Mouse (Mus musculus): ENCODE results near the gene Gm45261. TPM values are rescaled to one million over a fixed set of nuclear protein-coding genes. Genes with fewer than 3 reads are reported as not detected.

Gm45261 gene
- not detected in 2 replicates for polyA plus RNA-seq (2016; fragmentation: Nextera tagmentation; extraction: Ambion mirVana)

DNA sequence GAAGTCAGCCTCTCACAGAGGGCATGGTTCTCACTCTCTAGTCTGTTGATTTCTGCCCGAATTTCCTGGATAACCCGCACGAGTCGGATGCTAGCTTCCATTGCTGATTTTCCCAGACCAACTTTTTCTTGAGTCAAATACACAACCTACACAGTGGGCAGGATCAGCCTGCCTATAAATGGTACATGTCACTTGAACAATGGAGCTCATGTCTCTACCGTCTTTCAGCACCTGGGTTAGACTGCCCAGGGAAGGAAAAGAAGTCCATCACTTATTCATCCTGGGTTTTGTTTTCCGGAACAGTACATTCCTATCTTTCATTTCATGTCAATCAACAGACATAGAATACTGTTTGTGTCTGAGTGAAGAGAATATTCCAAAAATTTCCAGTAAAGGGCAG, at the start of gene Gm45261:
Gene Gm45261, minus strand, starts transcription at position 101 of the 400 bp plus-strand sequence.
- ATAC-seq = no peak
- WGBS (ENCODE audit: insufficient replicate concordance) = 80% methylated on average over 6 of the region's 6 CpGs

DNA sequence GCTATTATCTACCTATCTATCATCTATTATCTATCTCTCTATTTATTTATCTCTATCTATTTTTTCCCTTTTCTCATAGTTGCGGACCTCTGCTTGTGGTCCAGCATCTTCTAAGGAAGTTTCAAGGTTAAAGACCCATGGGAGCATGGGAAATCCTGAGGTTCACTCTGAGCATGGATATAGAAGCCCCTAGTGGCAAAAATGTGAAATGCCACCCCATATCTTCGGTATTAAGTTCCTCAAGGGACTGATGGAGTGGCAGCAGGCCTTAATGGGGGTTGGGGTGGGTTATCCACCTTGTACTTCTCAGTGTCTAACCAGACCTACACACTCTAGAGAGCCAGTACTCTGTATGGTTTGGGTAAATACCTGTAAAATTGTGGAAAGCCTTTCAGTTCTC, 43.5 kb upstream of the Gm45261 start:
- no peak for ATAC-seq
- no peak overlapping the region for H3K4me2 ChIP-seq

More for the DNA sequence above, at the start of gene Gm45261:
- Histone ChIP-seq H3K9me3 (replicated peaks) (no peaks in the 10 kb centered on the region), H3K36me3 (no peaks in the 10 kb centered on the region), H3K4me3 (no peak within 1 kb of the TSS), H3K4me2 (no peak within 1 kb of the TSS), H3K4me1 (no peaks in the 10 kb centered on the region), H3K9ac (no peak within 1 kb of the TSS), H3K27me3 (replicated peaks) (no peaks in the 10 kb centered on the region), H3K27ac (no peak within 1 kb of the TSS)

DNA sequence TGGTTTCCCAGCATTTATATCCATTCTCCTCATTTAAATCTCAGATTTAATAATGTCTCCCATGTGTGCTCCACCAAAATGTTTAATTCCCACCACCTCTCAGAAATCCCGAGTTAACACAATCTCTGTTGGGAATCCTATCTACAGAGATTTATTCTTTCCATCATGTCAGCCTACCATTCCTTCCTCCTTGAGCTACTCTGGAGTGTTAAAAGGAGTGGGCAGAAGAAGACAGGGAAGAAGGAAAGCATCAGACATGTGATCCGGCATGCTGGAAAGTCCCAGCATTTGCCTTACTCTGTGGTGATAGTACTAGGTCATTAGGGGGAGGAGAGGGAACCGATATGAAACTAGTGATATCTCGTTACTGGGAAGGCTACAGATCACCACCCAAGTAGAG, 42.8 kb upstream of the Gm45261 start:
- Histone ChIP-seq H3K9me3 (replicated peaks) (no peaks in the 10 kb centered on the region), H3K4me1 (no peaks in the 10 kb centered on the region), H3K9ac (no peak overlapping the region), H3K27ac (no peak overlapping the region), H3K36me3 (no peaks in the 10 kb centered on the region), H3K27me3 (replicated peaks) (no peaks in the 10 kb centered on the region), H3K4me2 (no peak overlapping the region), H3K4me3 (no peak overlapping the region)
- 64% methylated on average over 4 of the region's 4 CpGs for WGBS (ENCODE audit: insufficient replicate concordance)
- ATAC-seq = no peak

More for the DNA sequence above, 43.5 kb upstream of the Gm45261 start:
- no peaks in the 10 kb centered on the region for H3K36me3 ChIP-seq
- H3K9ac ChIP-seq = no peak overlapping the region
- no peaks in the 10 kb centered on the region for H3K27me3 ChIP-seq (replicated peaks)
- H3K9me3 ChIP-seq (replicated peaks) = no peaks in the 10 kb centered on the region
- WGBS (ENCODE audit: insufficient replicate concordance) = 69% methylated on average over 2 of the region's 2 CpGs
- no peaks in the 10 kb centered on the region for H3K4me1 ChIP-seq
- no peak overlapping the region for H3K4me3 ChIP-seq
- H3K27ac ChIP-seq = no peak overlapping the region

DNA sequence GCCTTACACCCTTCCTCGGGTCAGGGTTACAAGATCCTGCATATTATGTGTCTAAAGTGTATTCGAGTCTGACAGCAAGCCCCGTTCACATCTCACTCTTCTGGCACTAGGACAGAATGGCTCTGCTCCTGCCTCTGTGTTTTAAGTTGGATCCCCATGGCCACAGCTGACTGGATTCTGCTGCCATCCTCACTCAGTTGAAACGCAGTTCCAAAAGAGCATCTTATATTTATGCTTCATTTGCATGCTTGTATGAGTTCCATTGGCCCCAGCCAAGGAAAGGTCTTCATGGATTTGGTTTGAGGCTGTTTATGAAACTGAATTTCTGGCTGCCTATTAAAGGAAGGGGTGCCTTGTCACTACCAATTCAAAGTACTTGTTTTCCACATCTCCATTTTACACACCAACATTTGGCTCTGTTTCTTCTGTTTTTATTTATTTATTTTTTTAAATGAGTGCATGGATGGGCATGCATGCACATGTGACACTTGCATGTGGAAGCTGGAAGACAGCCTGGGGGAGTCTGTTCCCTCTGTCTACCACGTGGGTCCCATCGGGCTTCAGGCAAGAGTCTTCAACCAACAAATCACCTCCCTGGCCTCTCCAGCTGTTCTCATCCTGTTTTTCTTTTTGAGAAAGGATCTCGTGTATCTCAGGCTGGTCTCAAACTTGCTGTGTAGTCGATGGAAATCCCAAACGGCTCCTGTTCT, 41.4 kb upstream of the Gm45261 start:
- no peaks in the 10 kb centered on the region for H3K27me3 ChIP-seq (replicated peaks)
- no peak overlapping the region for H3K4me3 ChIP-seq
- WGBS (ENCODE audit: insufficient replicate concordance) = 71% methylated on average over 9 of the region's 9 CpGs

DNA sequence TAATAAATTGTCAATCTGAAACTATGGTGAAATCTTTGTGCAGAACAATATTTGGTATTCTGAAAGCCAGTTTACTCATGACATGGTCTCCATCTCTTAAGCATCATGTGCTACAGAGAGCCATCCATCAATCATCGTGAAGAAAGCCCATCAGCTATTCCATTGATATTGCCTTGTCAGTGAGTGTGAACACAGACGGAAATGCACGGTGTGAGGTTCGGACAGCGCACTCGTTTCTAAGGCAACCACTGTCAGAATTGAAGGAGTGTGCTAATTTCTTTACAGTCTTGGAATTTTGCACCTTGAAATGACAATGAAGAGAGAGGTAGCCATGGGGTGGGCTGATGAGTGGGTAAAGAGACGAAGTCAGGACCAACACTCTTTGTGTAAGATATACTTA, 38.0 kb upstream of the Gm45261 start:
- 76% methylated on average over 7 of the region's 7 CpGs for WGBS (ENCODE audit: insufficient replicate concordance)
- Histone ChIP-seq H3K4me2 (no peak overlapping the region), H3K27ac (no peak overlapping the region), H3K36me3 (no peaks in the 10 kb centered on the region), H3K4me1 (no peaks in the 10 kb centered on the region), H3K9ac (no peak overlapping the region), H3K4me3 (no peak overlapping the region), H3K9me3 (replicated peaks) (no peaks in the 10 kb centered on the region), H3K27me3 (replicated peaks) (no peaks in the 10 kb centered on the region)
- ATAC-seq = no peak

More for the DNA sequence above, 41.4 kb upstream of the Gm45261 start:
- H3K9me3 ChIP-seq (replicated peaks) = no peaks in the 10 kb centered on the region
- H3K4me1 ChIP-seq = no peaks in the 10 kb centered on the region
- no peak for ATAC-seq
- H3K36me3 ChIP-seq = no peaks in the 10 kb centered on the region
- H3K9ac ChIP-seq = no peak overlapping the region
- H3K27ac ChIP-seq = no peak overlapping the region
- H3K4me2 ChIP-seq = no peak overlapping the region

DNA sequence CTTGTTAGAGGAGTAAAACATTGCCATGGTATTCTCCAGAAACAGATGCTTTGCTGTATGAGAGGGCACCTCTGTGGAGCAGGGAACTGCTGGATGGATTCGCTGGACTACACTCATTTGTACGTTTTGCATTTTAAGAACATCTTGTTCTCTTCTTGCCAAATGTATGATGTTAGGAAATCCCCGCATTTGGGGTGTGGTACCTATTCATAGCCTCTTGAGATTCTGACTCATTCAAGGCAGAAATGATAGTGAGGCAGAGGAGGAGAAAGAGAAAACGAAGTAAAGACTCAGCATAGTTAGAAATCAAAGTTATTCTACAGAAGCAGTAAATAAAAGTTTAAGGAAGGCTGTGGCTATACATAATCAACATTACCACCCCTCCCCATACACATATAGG, 35.1 kb upstream of the Gm45261 start:
- H3K4me3 ChIP-seq = no peak overlapping the region
- no peaks in the 10 kb centered on the region for H3K27me3 ChIP-seq (replicated peaks)
- H3K9ac ChIP-seq = no peak overlapping the region
- no peaks in the 10 kb centered on the region for H3K9me3 ChIP-seq (replicated peaks)
- H3K27ac ChIP-seq = no peak overlapping the region
- ATAC-seq = no peak
- no peak overlapping the region for H3K4me2 ChIP-seq
- no peaks in the 10 kb centered on the region for H3K36me3 ChIP-seq
- WGBS (ENCODE audit: insufficient replicate concordance) = 61% methylated on average over 4 of the region's 4 CpGs
- no peaks in the 10 kb centered on the region for H3K4me1 ChIP-seq

DNA sequence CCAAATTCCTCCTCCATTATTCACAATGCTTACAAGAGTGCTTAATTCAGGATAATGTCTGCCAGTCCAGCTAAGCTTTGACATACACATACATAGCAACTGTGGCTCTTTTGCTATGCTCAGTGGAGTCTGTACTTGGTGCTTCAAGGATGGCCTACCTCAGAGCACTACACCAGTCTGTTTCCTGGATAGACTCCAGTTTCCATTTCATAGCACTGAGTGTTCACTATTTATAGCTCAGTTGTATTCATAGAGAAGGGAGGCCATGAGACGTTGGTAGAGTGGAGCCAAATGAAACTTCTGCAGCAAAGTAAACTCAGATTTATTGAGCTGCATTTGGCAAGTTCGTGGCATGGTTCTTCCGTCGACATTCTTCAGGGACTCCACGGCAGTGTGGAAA, 22.2 kb upstream of the Gm45261 start:
- H3K4me1 ChIP-seq = no peaks in the 10 kb centered on the region
- no peak overlapping the region for H3K4me3 ChIP-seq
- no peak overlapping the region for H3K27ac ChIP-seq
- no peak overlapping the region for H3K4me2 ChIP-seq
- 78% methylated on average over 5 of the region's 5 CpGs for WGBS (ENCODE audit: insufficient replicate concordance)
- no peak for ATAC-seq
- H3K9me3 ChIP-seq (replicated peaks) = no peaks in the 10 kb centered on the region
- no peak overlapping the region for H3K9ac ChIP-seq
- no peaks in the 10 kb centered on the region for H3K27me3 ChIP-seq (replicated peaks)
- H3K36me3 ChIP-seq = no peaks in the 10 kb centered on the region

DNA sequence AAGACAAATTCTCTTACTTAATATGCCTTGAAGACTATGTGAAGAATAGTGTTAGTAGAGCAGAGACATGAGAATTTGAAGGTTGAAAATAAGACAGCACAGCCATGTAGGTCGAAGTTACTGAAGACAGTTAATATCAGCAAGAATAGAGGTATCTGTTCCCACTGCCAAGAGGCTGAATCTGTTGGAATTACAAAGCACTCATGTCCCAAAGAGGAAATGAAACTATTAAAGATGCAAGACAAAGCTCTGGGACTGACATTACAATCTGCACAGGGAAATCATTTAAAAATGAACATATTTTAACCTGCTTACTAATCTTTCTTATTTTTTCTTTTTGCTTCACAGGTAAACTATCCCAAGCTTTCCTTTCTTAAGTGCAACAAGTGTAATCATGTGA, 13.7 kb upstream of the Gm45261 start:
- no peak overlapping the region for H3K9ac ChIP-seq
- no peaks in the 10 kb centered on the region for H3K27me3 ChIP-seq (replicated peaks)
- WGBS (ENCODE audit: insufficient replicate concordance) = 31% methylated on average over 1 of the region's 1 CpGs
- no peaks in the 10 kb centered on the region for H3K36me3 ChIP-seq
- H3K27ac ChIP-seq = no peak overlapping the region
- ATAC-seq = no peak
- H3K4me2 ChIP-seq = no peak overlapping the region
- no peak overlapping the region for H3K4me3 ChIP-seq
- H3K9me3 ChIP-seq (replicated peaks) = no peaks in the 10 kb centered on the region
- no peaks in the 10 kb centered on the region for H3K4me1 ChIP-seq

DNA sequence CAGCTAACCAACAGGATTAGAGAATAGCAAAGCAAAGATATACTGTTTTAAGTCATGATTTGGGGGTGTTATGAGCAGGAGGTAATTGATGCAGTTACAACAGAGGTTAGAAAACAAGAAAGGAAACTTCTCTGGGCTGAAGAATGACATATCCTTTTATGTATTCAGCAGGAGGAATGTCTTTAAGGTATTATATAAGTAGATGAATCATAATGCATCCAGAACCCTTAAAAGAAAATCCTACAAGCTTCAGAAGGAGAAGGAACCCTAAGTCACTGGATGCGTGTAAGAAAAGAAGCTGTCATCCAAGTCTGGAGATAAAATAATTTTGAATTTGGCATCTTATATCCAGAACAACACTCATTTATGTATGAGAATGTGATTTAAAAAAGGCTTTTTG, 11.1 kb upstream of the Gm45261 start:
- H3K27ac ChIP-seq = no peak overlapping the region
- H3K4me2 ChIP-seq = no peak overlapping the region
- no peak overlapping the region for H3K9ac ChIP-seq
- H3K36me3 ChIP-seq = no peaks in the 10 kb centered on the region
- 69% methylated on average over 1 of the region's 1 CpGs for WGBS (ENCODE audit: insufficient replicate concordance)
- H3K9me3 ChIP-seq (replicated peaks) = no peaks in the 10 kb centered on the region
- H3K4me1 ChIP-seq = no peaks in the 10 kb centered on the region
- no peaks in the 10 kb centered on the region for H3K27me3 ChIP-seq (replicated peaks)
- ATAC-seq = no peak
- no peak overlapping the region for H3K4me3 ChIP-seq

DNA sequence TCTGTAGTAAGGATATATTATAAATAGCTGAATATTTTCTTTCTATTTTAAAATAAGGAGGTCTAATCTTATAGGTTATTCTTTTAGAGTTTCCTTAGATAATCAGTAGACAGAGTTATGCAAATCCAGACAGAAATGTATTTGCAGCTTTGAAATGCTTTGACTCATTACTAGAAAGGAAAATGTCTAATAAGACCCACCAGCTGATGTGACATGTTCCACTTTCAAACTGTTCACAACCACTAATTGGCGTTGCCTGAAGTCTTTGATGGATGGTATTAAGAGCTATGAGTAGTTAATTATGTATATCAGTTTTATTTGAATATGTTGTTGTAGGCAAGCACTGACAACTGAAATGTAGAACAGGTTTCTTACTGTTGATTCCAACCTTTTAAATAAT, 1.3 kb downstream of the Gm45261 start:
- H3K4me1 ChIP-seq = no peaks in the 10 kb centered on the region
- H3K9ac ChIP-seq = no peak overlapping the region
- no peak overlapping the region for H3K4me3 ChIP-seq
- no peak for ATAC-seq
- no peaks in the 10 kb centered on the region for H3K36me3 ChIP-seq
- no peaks in the 10 kb centered on the region for H3K27me3 ChIP-seq (replicated peaks)
- no peak overlapping the region for H3K27ac ChIP-seq
- H3K4me2 ChIP-seq = no peak overlapping the region
- H3K9me3 ChIP-seq (replicated peaks) = no peaks in the 10 kb centered on the region
- 65% methylated on average over 1 of the region's 1 CpGs for WGBS (ENCODE audit: insufficient replicate concordance)

DNA sequence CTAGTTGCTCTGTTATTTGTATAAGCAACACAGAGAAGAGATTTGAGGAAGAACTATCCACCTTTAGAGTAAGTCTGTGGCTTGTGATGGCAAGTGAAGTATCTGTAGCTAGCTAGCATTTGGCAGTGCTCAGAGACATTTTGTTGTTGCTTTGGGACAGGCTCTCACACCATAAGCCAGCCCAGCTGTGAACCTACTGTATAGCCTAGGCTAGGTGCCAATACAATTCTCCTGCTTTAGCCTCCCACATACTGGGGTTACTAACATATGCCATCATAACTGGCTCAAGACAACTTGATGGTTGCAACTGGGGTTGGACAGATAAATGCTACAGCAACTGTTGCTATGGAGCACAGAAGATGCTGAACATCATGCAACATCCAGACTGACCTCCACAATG, 1.8 kb downstream of the Gm45261 start:
- Histone ChIP-seq H3K4me2 (no peak overlapping the region), H3K4me3 (no peak overlapping the region), H3K36me3 (no peaks in the 10 kb centered on the region), H3K4me1 (no peaks in the 10 kb centered on the region), H3K9me3 (replicated peaks) (no peaks in the 10 kb centered on the region), H3K27ac (no peak overlapping the region), H3K9ac (no peak overlapping the region), H3K27me3 (replicated peaks) (no peaks in the 10 kb centered on the region)
- no peak for ATAC-seq

DNA sequence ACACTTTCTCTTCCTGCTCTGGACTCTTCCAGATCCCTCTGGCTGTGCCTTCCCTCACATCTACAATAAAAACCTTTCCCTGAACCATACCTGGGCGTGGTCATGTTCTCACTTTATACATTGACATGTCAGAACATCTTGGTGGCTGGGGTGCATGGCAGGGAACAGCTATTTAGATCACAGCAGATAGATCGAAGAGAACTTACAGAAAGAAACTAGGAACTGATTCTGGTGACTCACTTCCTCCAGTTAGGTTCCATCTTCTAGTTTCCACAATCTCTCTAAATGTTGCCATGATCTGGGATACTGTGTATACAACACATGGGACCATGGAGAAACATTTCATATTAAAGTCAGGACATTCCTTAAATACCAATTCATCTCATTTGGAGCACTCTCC, 7.3 kb downstream of the Gm45261 start:
- 43% methylated on average over 2 of the region's 2 CpGs for WGBS (ENCODE audit: insufficient replicate concordance)
- Histone ChIP-seq H3K27ac (no peak overlapping the region), H3K4me2 (no peak overlapping the region), H3K9me3 (replicated peaks) (no peaks in the 10 kb centered on the region), H3K27me3 (replicated peaks) (no peaks in the 10 kb centered on the region), H3K4me3 (no peak overlapping the region), H3K9ac (no peak overlapping the region), H3K4me1 (no peaks in the 10 kb centered on the region), H3K36me3 (no peaks in the 10 kb centered on the region)
- no peak for ATAC-seq

DNA sequence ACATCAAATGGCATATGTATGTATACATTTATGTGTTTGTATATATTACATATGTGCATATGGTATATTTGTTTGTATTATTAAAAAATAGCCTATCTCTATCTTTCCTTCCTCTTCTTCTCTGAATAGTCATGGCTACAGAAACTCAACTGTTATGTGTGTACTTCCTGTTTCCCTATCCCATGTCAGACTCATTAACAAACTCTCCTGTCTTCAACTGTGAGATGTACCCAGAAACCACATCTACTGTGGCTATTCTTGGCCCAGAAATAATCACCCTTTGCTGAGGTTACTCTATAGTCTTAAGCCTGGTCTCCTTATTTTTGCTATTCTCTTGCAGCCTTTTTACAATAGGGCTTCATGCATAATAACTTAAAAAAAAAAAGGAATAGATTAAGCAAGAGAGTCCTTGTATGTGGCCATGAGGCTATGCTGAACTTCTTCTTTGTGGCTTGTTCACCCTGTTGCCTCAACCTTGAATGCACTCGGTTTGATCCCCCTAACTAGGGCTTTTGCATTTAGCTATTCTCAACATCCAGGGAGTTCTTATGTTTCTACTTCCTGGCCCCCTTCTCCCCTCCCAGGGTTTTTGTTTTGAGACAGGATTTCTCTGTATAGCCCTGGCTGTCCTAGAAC, 9.2 kb downstream of the Gm45261 start:
- H3K4me1 ChIP-seq = 0 out of 2 replicates have a peak, but pooled peaks cover 2% of the 10 kb centered on the region
- ATAC-seq = no peak
- H3K27ac ChIP-seq = no peak overlapping the region
- no peak overlapping the region for H3K9ac ChIP-seq
- H3K36me3 ChIP-seq = no peaks in the 10 kb centered on the region
- 38% methylated on average over 1 of the region's 1 CpGs for WGBS (ENCODE audit: insufficient replicate concordance)
- H3K27me3 ChIP-seq (replicated peaks) = no peaks in the 10 kb centered on the region
- no peak overlapping the region for H3K4me3 ChIP-seq
- no peak overlapping the region for H3K4me2 ChIP-seq
- no peaks in the 10 kb centered on the region for H3K9me3 ChIP-seq (replicated peaks)

Data from liver, embryonic 12.5 days (tissue).